Mouse (Mus musculus): ENCODE results near the gene Fat3. TPM values are rescaled to one million over a fixed set of nuclear protein-coding genes. Genes with fewer than 3 reads are reported as not detected.

Fat3 gene
- polyA plus RNA-seq, 1 experiment from 2014 or later, result 5.4 TPM

GRCm38 (mm10) chr9:16200948-16201347 is 300.1 kb downstream of the Fat3 start:
- no peak for ATAC-seq (ENCODE audit: low read depth)
- 52% methylated on average over 1 of the region's 1 CpGs for WGBS
- H3K4me1 ChIP-seq (ENCODE audit: control insufficient read depth, insufficient read depth, low read length), result no peaks in the 10 kb centered on the region
- no peaks in the 10 kb centered on the region for H3K9me3 ChIP-seq (ENCODE audit: control insufficient read depth, low read length)
- H3K27me3 ChIP-seq (replicated peaks; ENCODE audit: control insufficient read depth, insufficient read depth, low read length), result no peaks in the 10 kb centered on the region
- no peak overlapping the region for H3K4me2 ChIP-seq (ENCODE audit: low read depth, low read length)
- no peaks in the 10 kb centered on the region for H3K36me3 ChIP-seq (ENCODE audit: control insufficient read depth, insufficient read depth, low read length)
- H3K9ac ChIP-seq (ENCODE audit: low read depth, low read length), result no peak overlapping the region
- no peak overlapping the region for H3K4me3 ChIP-seq (ENCODE audit: low read depth, low read length)
- no peak overlapping the region for H3K27ac ChIP-seq (replicated peaks; ENCODE audit: low read depth, low read length)
- DNase-seq (ENCODE audit: low spot score), result no peak

GRCm38 (mm10) chr9:16186461-16186860 is 314.6 kb downstream of the Fat3 start:
- 89% methylated on average over 1 of the region's 1 CpGs for WGBS

GRCm38 (mm10) chr9:16169238-16169637 is 331.8 kb downstream of the Fat3 start:
- Histone ChIP-seq H3K36me3 (ENCODE audit: control insufficient read depth, insufficient read depth, low read length) (no peaks in the 10 kb centered on the region), H3K4me2 (ENCODE audit: low read depth, low read length) (no peak overlapping the region), H3K4me1 (ENCODE audit: control insufficient read depth, insufficient read depth, low read length) (no peaks in the 10 kb centered on the region), H3K9me3 (ENCODE audit: control insufficient read depth, low read length) (no peaks in the 10 kb centered on the region), H3K9ac (ENCODE audit: low read depth, low read length) (no peak overlapping the region), H3K27ac (replicated peaks; ENCODE audit: low read depth, low read length) (no peak overlapping the region), H3K27me3 (replicated peaks; ENCODE audit: control insufficient read depth, insufficient read depth, low read length) (no peaks in the 10 kb centered on the region), H3K4me3 (ENCODE audit: low read depth, low read length) (no peak overlapping the region)
- peak; percentile 76 for DNase-seq (ENCODE audit: low spot score)
- ATAC-seq (ENCODE audit: low read depth), result no peak; the same call in 1 of the 2 replicates
- 69% methylated on average over 4 of the region's 4 CpGs for WGBS

More at GRCm38 (mm10) chr9:16186461-16186860, 314.6 kb downstream of the Fat3 start:
- Histone ChIP-seq H3K4me2 (ENCODE audit: low read depth, low read length) (no peak overlapping the region), H3K27ac (replicated peaks; ENCODE audit: low read depth, low read length) (no peak overlapping the region), H3K36me3 (ENCODE audit: control insufficient read depth, insufficient read depth, low read length) (no peaks in the 10 kb centered on the region), H3K9me3 (ENCODE audit: control insufficient read depth, low read length) (no peaks in the 10 kb centered on the region), H3K4me1 (ENCODE audit: control insufficient read depth, insufficient read depth, low read length) (no peaks in the 10 kb centered on the region), H3K9ac (ENCODE audit: low read depth, low read length) (no peak overlapping the region), H3K4me3 (ENCODE audit: low read depth, low read length) (no peak overlapping the region), H3K27me3 (replicated peaks; ENCODE audit: control insufficient read depth, insufficient read depth, low read length) (no peaks in the 10 kb centered on the region)
- ATAC-seq (ENCODE audit: low read depth) (no peak), DNase-seq (ENCODE audit: low spot score) (no peak)

- WGBS, result 70% methylated on average over 2 of the region's 2 CpGs
- no peaks in the 10 kb centered on the region for H3K36me3 ChIP-seq (ENCODE audit: control insufficient read depth, insufficient read depth, low read length)
- no peak overlapping the region for H3K9ac ChIP-seq (ENCODE audit: low read depth, low read length)
- H3K4me2 ChIP-seq (ENCODE audit: low read depth, low read length), result no peak overlapping the region
- no peak overlapping the region for H3K27ac ChIP-seq (replicated peaks; ENCODE audit: low read depth, low read length)
- no peaks in the 10 kb centered on the region for H3K4me1 ChIP-seq (ENCODE audit: control insufficient read depth, insufficient read depth, low read length)
- no peaks in the 10 kb centered on the region for H3K9me3 ChIP-seq (ENCODE audit: control insufficient read depth, low read length)
- DNase-seq (ENCODE audit: low spot score) (no peak), ATAC-seq (ENCODE audit: low read depth) (no peak)
- no peaks in the 10 kb centered on the region for H3K27me3 ChIP-seq (replicated peaks; ENCODE audit: control insufficient read depth, insufficient read depth, low read length)
- H3K4me3 ChIP-seq (ENCODE audit: low read depth, low read length), result no peak overlapping the region
Observed at GRCm38 (mm10) chr9:16168051-16168450, 333.0 kb downstream of the Fat3 start.

GRCm38 (mm10) chr9:16159366-16159765 is 341.7 kb downstream of the Fat3 start:
- ATAC-seq (ENCODE audit: low read depth) (no peak), DNase-seq (ENCODE audit: low spot score) (no peak)
- H3K9ac ChIP-seq (ENCODE audit: low read depth, low read length), result no peak overlapping the region
- no peak overlapping the region for H3K4me2 ChIP-seq (ENCODE audit: low read depth, low read length)
- H3K27ac ChIP-seq (replicated peaks; ENCODE audit: low read depth, low read length), result no peak overlapping the region
- H3K27me3 ChIP-seq (replicated peaks; ENCODE audit: control insufficient read depth, insufficient read depth, low read length), result no peaks in the 10 kb centered on the region
- H3K4me1 ChIP-seq (ENCODE audit: control insufficient read depth, insufficient read depth, low read length), result no peaks in the 10 kb centered on the region
- no peak overlapping the region for H3K4me3 ChIP-seq (ENCODE audit: low read depth, low read length)
- WGBS, result 93% methylated on average over 5 of the region's 5 CpGs
- H3K9me3 ChIP-seq (ENCODE audit: control insufficient read depth, low read length), result no peaks in the 10 kb centered on the region
- H3K36me3 ChIP-seq (ENCODE audit: control insufficient read depth, insufficient read depth, low read length), result no peaks in the 10 kb centered on the region

GRCm38 (mm10) chr9:16153580-16153930 is 347.5 kb downstream of the Fat3 start:
- H3K27ac ChIP-seq (replicated peaks; ENCODE audit: low read depth, low read length), result no peak overlapping the region
- DNase-seq (ENCODE audit: low spot score) (no peak), ATAC-seq (ENCODE audit: low read depth) (no peak)
- H3K9me3 ChIP-seq (ENCODE audit: control insufficient read depth, low read length), result no peaks in the 10 kb centered on the region
- WGBS, result 71% methylated on average over 3 of the region's 3 CpGs
- no peaks in the 10 kb centered on the region for H3K36me3 ChIP-seq (ENCODE audit: control insufficient read depth, insufficient read depth, low read length)
- H3K4me3 ChIP-seq (ENCODE audit: low read depth, low read length), result no peak overlapping the region
- no peak overlapping the region for H3K9ac ChIP-seq (ENCODE audit: low read depth, low read length)
- no peaks in the 10 kb centered on the region for H3K4me1 ChIP-seq (ENCODE audit: control insufficient read depth, insufficient read depth, low read length)
- no peaks in the 10 kb centered on the region for H3K27me3 ChIP-seq (replicated peaks; ENCODE audit: control insufficient read depth, insufficient read depth, low read length)
- no peak overlapping the region for H3K4me2 ChIP-seq (ENCODE audit: low read depth, low read length)

GRCm38 (mm10) chr9:16152756-16153579 is 348.1 kb downstream of the Fat3 start:
- H3K36me3 ChIP-seq (ENCODE audit: control insufficient read depth, insufficient read depth, low read length), result no peaks in the 10 kb centered on the region
- no peak overlapping the region for H3K4me3 ChIP-seq (ENCODE audit: low read depth, low read length)
- no peaks in the 10 kb centered on the region for H3K4me1 ChIP-seq (ENCODE audit: control insufficient read depth, insufficient read depth, low read length)
- ATAC-seq (ENCODE audit: low read depth) (0 out of 2 replicates have a peak, but pooled peaks have one; percentile 50), DNase-seq (ENCODE audit: low spot score) (peak; percentile 43)
- no peak overlapping the region for H3K4me2 ChIP-seq (ENCODE audit: low read depth, low read length)
- no peaks in the 10 kb centered on the region for H3K27me3 ChIP-seq (replicated peaks; ENCODE audit: control insufficient read depth, insufficient read depth, low read length)
- 63% methylated on average over 4 of the region's 4 CpGs for WGBS
- H3K9me3 ChIP-seq (ENCODE audit: control insufficient read depth, low read length), result no peaks in the 10 kb centered on the region
- H3K27ac ChIP-seq (replicated peaks; ENCODE audit: low read depth, low read length), result no peak overlapping the region
- H3K9ac ChIP-seq (ENCODE audit: low read depth, low read length), result no peak overlapping the region

GRCm38 (mm10) chr9:16150046-16150445 is 351.0 kb downstream of the Fat3 start:
- H3K4me1 ChIP-seq (ENCODE audit: control insufficient read depth, insufficient read depth, low read length), result no peaks in the 10 kb centered on the region
- H3K27me3 ChIP-seq (replicated peaks; ENCODE audit: control insufficient read depth, insufficient read depth, low read length), result no peaks in the 10 kb centered on the region
- H3K27ac ChIP-seq (replicated peaks; ENCODE audit: low read depth, low read length), result no peak overlapping the region
- H3K9ac ChIP-seq (ENCODE audit: low read depth, low read length), result no peak overlapping the region
- H3K36me3 ChIP-seq (ENCODE audit: control insufficient read depth, insufficient read depth, low read length), result no peaks in the 10 kb centered on the region
- peak; percentile 35 for DNase-seq (ENCODE audit: low spot score)
- ATAC-seq (ENCODE audit: low read depth), result no peak
- no peak overlapping the region for H3K4me3 ChIP-seq (ENCODE audit: low read depth, low read length)
- H3K9me3 ChIP-seq (ENCODE audit: control insufficient read depth, low read length), result no peaks in the 10 kb centered on the region
- no peak overlapping the region for H3K4me2 ChIP-seq (ENCODE audit: low read depth, low read length)

- Histone ChIP-seq H3K27me3 (replicated peaks; ENCODE audit: control insufficient read depth, insufficient read depth, low read length) (no peaks in the 10 kb centered on the region), H3K4me1 (ENCODE audit: control insufficient read depth, insufficient read depth, low read length) (no peaks in the 10 kb centered on the region), H3K9me3 (ENCODE audit: control insufficient read depth, low read length) (no peaks in the 10 kb centered on the region), H3K4me2 (ENCODE audit: low read depth, low read length) (no peak overlapping the region), H3K4me3 (ENCODE audit: low read depth, low read length) (no peak overlapping the region), H3K27ac (replicated peaks; ENCODE audit: low read depth, low read length) (no peak overlapping the region), H3K9ac (ENCODE audit: low read depth, low read length) (no peak overlapping the region), H3K36me3 (ENCODE audit: control insufficient read depth, insufficient read depth, low read length) (no peaks in the 10 kb centered on the region)
- WGBS, result 85% methylated on average over 1 of the region's 1 CpGs
- DNase-seq (ENCODE audit: low spot score), result no peak
- no peak for ATAC-seq (ENCODE audit: low read depth)
Observed at GRCm38 (mm10) chr9:16147735-16148134, 353.4 kb downstream of the Fat3 start.
